ENCODE assay signal across 8 mouse cellular contexts in the genomic region with DNA sequence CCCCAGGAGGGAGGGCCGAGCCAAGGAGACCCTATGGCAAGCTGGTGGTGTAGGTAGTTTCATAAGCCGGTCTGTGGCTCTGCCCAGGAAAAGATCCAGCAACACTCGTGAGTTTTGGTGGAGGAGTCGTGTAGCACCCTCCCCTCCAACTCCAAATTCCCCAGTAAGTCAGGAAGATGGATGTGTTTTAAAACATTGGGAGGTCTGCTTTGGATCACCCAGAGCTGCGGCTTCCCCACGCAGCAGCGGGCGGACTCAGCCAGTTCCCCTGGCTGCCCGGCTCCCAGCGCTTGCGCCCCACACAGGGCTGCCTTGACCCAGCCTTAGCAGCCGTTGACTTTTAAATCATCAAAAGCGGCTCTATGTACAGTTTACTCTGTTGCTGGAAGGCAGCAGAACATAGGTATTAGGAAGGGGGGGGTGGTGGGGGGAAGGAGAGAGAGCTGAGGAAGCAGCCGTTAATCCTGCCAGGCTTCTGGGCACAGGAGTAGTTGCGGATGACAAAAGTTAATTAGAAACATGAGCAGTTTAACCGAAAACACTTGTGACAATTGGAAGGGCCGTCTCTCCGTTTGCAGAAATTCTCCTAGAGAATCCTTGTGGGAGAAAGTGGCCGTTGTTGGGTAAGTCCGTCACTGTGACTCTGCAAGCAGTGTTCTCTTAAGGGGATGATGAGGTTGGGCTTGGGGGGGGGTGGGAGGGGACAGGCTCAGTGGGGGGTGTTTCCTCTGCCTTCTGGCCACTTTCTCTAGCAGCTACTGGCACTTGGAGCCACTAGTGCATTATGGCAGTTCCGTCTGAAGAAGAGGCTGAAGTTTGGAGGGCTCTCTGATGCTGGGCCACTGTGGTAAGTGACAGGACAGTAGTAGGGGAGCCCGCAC.
DNase-seq lines count a peak whose midpoint lies in the region; ATAC-seq and TF ChIP-seq lines count a peak whose summit lies in the region.

No protein-coding gene starts in this region.

- H3K9me3 ChIP-seq in lung, embryonic 15.5 days, result no peaks in the 10 kb centered on the region
- H3K9me3 ChIP-seq in embryonic facial prominence, embryonic 13.5 days, result no peaks in the 10 kb centered on the region
- no peaks in the 10 kb centered on the region for H3K9me3 ChIP-seq in intestine, postnatal 0 days (ENCODE audit: control insufficient read depth)
- no peaks in the 10 kb centered on the region for H3K9me3 ChIP-seq in neural tube, embryonic 11.5 days (ENCODE audit: control insufficient read depth, low read length)

- H3K27ac ChIP-seq in lung, embryonic 15.5 days, result peak overlapping the region; percentile 67
- H3K27ac ChIP-seq in embryonic facial prominence, embryonic 13.5 days, result peak overlapping the region; percentile 88
- peak overlapping the region; percentile 21; the same call in 1 of the 2 replicates for H3K27ac ChIP-seq in intestine, postnatal 0 days (ENCODE audit: low read depth, low read length)
- H3K27ac ChIP-seq in neural tube, embryonic 11.5 days (ENCODE audit: low read depth, low read length), result 0 out of 2 replicates have a peak overlapping the region, but pooled peaks have one; percentile 6

- peak overlapping the region; percentile 51 for H3K4me2 ChIP-seq in lung, embryonic 15.5 days
- peak overlapping the region; percentile 57 for H3K4me2 ChIP-seq in embryonic facial prominence, embryonic 13.5 days
- peak overlapping the region; percentile 35 for H3K4me2 ChIP-seq in intestine, postnatal 0 days (replicated peaks; ENCODE audit: low read depth)
- H3K4me2 ChIP-seq in neural tube, embryonic 11.5 days (ENCODE audit: low read depth), result peak overlapping the region; percentile 12; the same call in 1 of the 2 replicates

- H3K27me3 ChIP-seq in lung, embryonic 15.5 days, result no peaks in the 10 kb centered on the region
- H3K27me3 ChIP-seq in embryonic facial prominence, embryonic 13.5 days, result peaks cover 20% of the 10 kb centered on the region
- H3K27me3 ChIP-seq in intestine, postnatal 0 days (replicated peaks; ENCODE audit: control insufficient read depth, insufficient read depth, low read length), result no peaks in the 10 kb centered on the region
- no peaks in the 10 kb centered on the region for H3K27me3 ChIP-seq in neural tube, embryonic 11.5 days (ENCODE audit: control insufficient read depth, insufficient read depth, low read length)

- intact Hi-C loops in gastrocnemius, postnatal 36 days (cut with DNase I), result no loop called here

- TF ChIP-seq CTCF in intestine, postnatal 0 days (IDR thresholded peaks at IDR 0.05; ENCODE audit: low read depth), result no peak

- DNase-seq in lung, postnatal 10 days, result no peak
- peak; percentile 57 for DNase-seq in neural tube, embryonic 11.5 days (ENCODE audit: low spot score)
- no peak for DNase-seq in layer of hippocampus, adult 8-10 months (ENCODE audit: low spot score in 2 of 2)
- no peak for DNase-seq in gastrocnemius, postnatal 36 days
- DNase-seq in gastrocnemius, adult 18-20 months (ENCODE audit: low spot score), result no peak

- H3K36me3 ChIP-seq in lung, embryonic 15.5 days, result no peaks in the 10 kb centered on the region
- H3K36me3 ChIP-seq in embryonic facial prominence, embryonic 13.5 days, result peaks cover 10% of the 10 kb centered on the region; the same call in 1 of the 2 replicates
- H3K36me3 ChIP-seq in intestine, postnatal 0 days (ENCODE audit: control insufficient read depth, insufficient read depth), result peaks cover 31% of the 10 kb centered on the region
- H3K36me3 ChIP-seq in neural tube, embryonic 11.5 days (ENCODE audit: control insufficient read depth, insufficient read depth, low read length), result no peaks in the 10 kb centered on the region

- peaks cover 29% of the 10 kb centered on the region for H3K4me1 ChIP-seq in lung, embryonic 15.5 days
- H3K4me1 ChIP-seq in embryonic facial prominence, embryonic 13.5 days, result peaks cover 49% of the 10 kb centered on the region
- H3K4me1 ChIP-seq in intestine, postnatal 0 days (replicated peaks; ENCODE audit: control insufficient read depth, insufficient read depth, low read length), result no peaks in the 10 kb centered on the region
- H3K4me1 ChIP-seq in neural tube, embryonic 11.5 days (ENCODE audit: control insufficient read depth, insufficient read depth, low read length), result no peaks in the 10 kb centered on the region

- 6% methylated on average over 22 of the region's 22 CpGs for WGBS in lung, embryonic 15.5 days
- 6% methylated on average over 22 of the region's 22 CpGs for WGBS in embryonic facial prominence, embryonic 13.5 days
- WGBS in intestine, postnatal 0 days, result 46% methylated on average over 22 of the region's 22 CpGs
- WGBS in neural tube, embryonic 11.5 days, result 22% methylated on average over 22 of the region's 22 CpGs

- peak; percentile 70; the same call in 1 of the 2 replicates for ATAC-seq in lung, embryonic 15.5 days (ENCODE audit: borderline replicate concordance, extremely low read depth, low FRiP score, low TSS enrichment)
- ATAC-seq in embryonic facial prominence, embryonic 13.5 days (ENCODE audit: insufficient number of reproducible peaks, insufficient read depth, low FRiP score, low TSS enrichment, low read depth), result peak; percentile 72
- peak; percentile 60; the same call in 1 of the 2 replicates for ATAC-seq in intestine, postnatal 0 days
- ATAC-seq in neural tube, embryonic 11.5 days (ENCODE audit: insufficient read depth, low FRiP score, low TSS enrichment), result peak; percentile 45; the same call in 1 of the 2 replicates

- H3K4me3 ChIP-seq in lung, embryonic 15.5 days, result peak overlapping the region; percentile 13; the same call in 1 of the 2 replicates
- H3K4me3 ChIP-seq in embryonic facial prominence, embryonic 13.5 days, result peak overlapping the region; percentile 21
- 0 out of 2 replicates have a peak overlapping the region, but pooled peaks have one; percentile 5 for H3K4me3 ChIP-seq in intestine, postnatal 0 days (ENCODE audit: low read depth, low read length)
- no peak overlapping the region for H3K4me3 ChIP-seq in neural tube, embryonic 11.5 days (ENCODE audit: low read depth, low read length)

- H3K9ac ChIP-seq in lung, embryonic 15.5 days, result no peak overlapping the region
- peak overlapping the region; percentile 22 for H3K9ac ChIP-seq in embryonic facial prominence, embryonic 13.5 days
- no peak overlapping the region for H3K9ac ChIP-seq in intestine, postnatal 0 days (ENCODE audit: low read depth, low read length)
- no peak overlapping the region for H3K9ac ChIP-seq in neural tube, embryonic 11.5 days (ENCODE audit: low read length)

Comparison
In these comparisons a context has a peak if more than half of its experiments do, and no peak if none do; other contexts are left out.
1. H3K27ac ChIP-seq: peak in every context shown above with its lines; median percentile 88 in embryonic facial prominence, embryonic 13.5 days; 67 in lung, embryonic 15.5 days; 21 in intestine, postnatal 0 days; 6 in neural tube, embryonic 11.5 days.